Mouse (Mus musculus): ENCODE measurements around the gene Phkb. TPM values are rescaled to one million over a fixed set of nuclear protein-coding genes. Genes with fewer than 3 reads are reported as not detected.

Phkb gene
- total and polyA plus RNA-seq, 2 experiments from 2014 or later, result 43.7 to 44.7 TPM

DNA sequence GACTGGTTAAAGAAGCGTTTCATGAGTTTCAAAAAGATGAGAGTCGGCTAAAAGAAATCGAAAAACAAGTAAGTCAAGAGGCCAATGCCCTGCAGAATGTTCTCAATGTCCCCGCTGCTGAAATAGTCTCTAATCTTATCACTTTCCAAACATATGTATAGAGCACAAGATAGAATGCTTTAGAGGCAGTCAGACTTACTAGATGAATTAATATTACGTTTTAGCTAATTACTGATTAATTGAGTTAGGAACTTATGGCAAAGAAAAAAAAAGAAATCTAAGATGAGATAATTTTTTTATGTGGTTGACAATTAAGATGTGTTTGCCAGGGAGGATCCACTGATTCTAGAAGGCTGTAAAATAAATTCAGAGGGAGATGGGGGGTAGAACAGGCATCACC is 217.9 kb downstream of the Phkb start:
- no peak overlapping the region for H3K4me2 ChIP-seq (ENCODE audit: low read depth, low read length)
- TF ChIP-seq CTCF (IDR thresholded peaks at IDR 0.05; ENCODE audit: low read depth) (no peak), EP300 (IDR thresholded peaks at IDR 0.05; ENCODE audit: low read depth) (no peak)
- no peaks in the 10 kb centered on the region for H3K27me3 ChIP-seq (ENCODE audit: control insufficient read depth, insufficient read depth, low read length)
- peaks cover 42% of the 10 kb centered on the region; the same call in 1 of the 2 replicates for H3K36me3 ChIP-seq (replicated peaks; ENCODE audit: control insufficient read depth, insufficient read depth, low read length)
- no peak overlapping the region for H3K27ac ChIP-seq (ENCODE audit: low read depth)
- 68% methylated on average over 5 of the region's 5 CpGs for WGBS
- H3K4me1 ChIP-seq (ENCODE audit: control insufficient read depth, insufficient read depth), result no peaks in the 10 kb centered on the region
- no peak for ATAC-seq (ENCODE audit: insufficient read depth, low read depth)
- no peak overlapping the region for H3K4me3 ChIP-seq (ENCODE audit: low read depth, low read length)
- no peaks in the 10 kb centered on the region for H3K9me3 ChIP-seq (replicated peaks; ENCODE audit: control insufficient read depth, low read length)
- no peak for DNase-seq (ENCODE audit: low spot score)
- H3K9ac ChIP-seq (replicated peaks; ENCODE audit: low read depth, low read length), result no peak overlapping the region

DNA sequence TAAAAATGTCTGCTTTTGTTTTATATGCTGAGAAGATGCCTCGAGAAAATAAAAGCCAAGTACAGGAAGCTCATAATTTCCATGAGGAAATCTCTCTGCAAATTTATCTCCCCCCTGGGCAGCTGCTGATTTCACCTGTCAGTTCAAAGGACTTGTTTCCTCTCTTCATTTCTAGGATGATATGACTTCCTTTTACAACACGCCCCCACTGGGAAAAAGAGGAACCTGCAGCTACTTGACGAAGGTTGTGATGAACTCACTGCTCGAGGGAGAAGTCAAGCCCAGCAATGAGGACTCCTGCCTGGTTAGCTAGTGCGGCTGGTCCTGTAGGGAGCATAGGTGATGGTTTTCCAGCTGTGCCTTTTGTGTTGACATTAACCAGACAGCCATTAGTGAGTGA is 218.4 kb downstream of the Phkb start:
- no peak for DNase-seq (ENCODE audit: low spot score)
- Histone ChIP-seq H3K9me3 (replicated peaks; ENCODE audit: control insufficient read depth, low read length) (no peaks in the 10 kb centered on the region), H3K36me3 (replicated peaks; ENCODE audit: control insufficient read depth, insufficient read depth, low read length) (peaks cover 42% of the 10 kb centered on the region; the same call in 1 of the 2 replicates), H3K4me3 (ENCODE audit: low read depth, low read length) (no peak overlapping the region), H3K4me1 (ENCODE audit: control insufficient read depth, insufficient read depth) (no peaks in the 10 kb centered on the region), H3K27ac (ENCODE audit: low read depth) (no peak overlapping the region), H3K27me3 (ENCODE audit: control insufficient read depth, insufficient read depth, low read length) (no peaks in the 10 kb centered on the region), H3K9ac (replicated peaks; ENCODE audit: low read depth, low read length) (no peak overlapping the region), H3K4me2 (ENCODE audit: low read depth, low read length) (no peak overlapping the region)
- no peak for ATAC-seq (ENCODE audit: insufficient read depth, low read depth)
- TF ChIP-seq EP300 (IDR thresholded peaks at IDR 0.05; ENCODE audit: low read depth), result no peak
- no peak for TF ChIP-seq CTCF (IDR thresholded peaks at IDR 0.05; ENCODE audit: low read depth)
- WGBS, result 56% methylated on average over 5 of the region's 5 CpGs

GRCm38 (mm10) chr8:86063411-86063810 is 222.7 kb downstream of the Phkb start:
- no peak overlapping the region for H3K4me3 ChIP-seq (ENCODE audit: low read depth, low read length)
- no peaks in the 10 kb centered on the region for H3K4me1 ChIP-seq (ENCODE audit: control insufficient read depth, insufficient read depth)
- no peak for DNase-seq (ENCODE audit: low spot score)
- peaks cover 27% of the 10 kb centered on the region; the same call in 1 of the 2 replicates for H3K36me3 ChIP-seq (replicated peaks; ENCODE audit: control insufficient read depth, insufficient read depth, low read length)
- no peak overlapping the region for H3K27ac ChIP-seq (ENCODE audit: low read depth)
- no peaks in the 10 kb centered on the region for H3K9me3 ChIP-seq (replicated peaks; ENCODE audit: control insufficient read depth, low read length)
- H3K4me2 ChIP-seq (ENCODE audit: low read depth, low read length), result no peak overlapping the region
- no peak for ATAC-seq (ENCODE audit: insufficient read depth, low read depth)
- WGBS, result 90% methylated on average over 2 of the region's 2 CpGs
- no peaks in the 10 kb centered on the region for H3K27me3 ChIP-seq (ENCODE audit: control insufficient read depth, insufficient read depth, low read length)
- no peak overlapping the region for H3K9ac ChIP-seq (replicated peaks; ENCODE audit: low read depth, low read length)
- TF ChIP-seq EP300 (IDR thresholded peaks at IDR 0.05; ENCODE audit: low read depth), result no peak
- TF ChIP-seq CTCF (IDR thresholded peaks at IDR 0.05; ENCODE audit: low read depth), result no peak

DNA sequence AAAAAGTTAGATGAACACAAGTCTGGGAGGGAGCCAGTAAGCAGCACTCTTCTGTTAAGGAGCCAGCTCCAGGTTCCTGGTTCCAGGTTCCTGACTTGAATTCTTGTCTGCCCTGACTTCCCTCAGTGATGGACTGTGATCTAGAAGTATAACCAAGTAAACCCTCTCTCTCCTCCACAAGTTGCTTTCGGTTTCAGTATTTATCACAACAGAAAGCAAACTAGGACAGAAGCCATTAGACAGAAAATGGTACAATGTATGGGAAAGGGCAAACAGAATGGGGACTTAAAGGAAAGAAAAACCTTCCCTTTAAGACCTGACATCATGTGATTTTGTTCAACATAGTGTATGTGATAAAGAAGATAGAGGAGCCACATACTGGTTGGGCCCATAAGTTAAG is 238.7 kb downstream of the Phkb start:
- H3K27ac ChIP-seq (ENCODE audit: low read depth), result no peak overlapping the region
- no peak overlapping the region for H3K9ac ChIP-seq (replicated peaks; ENCODE audit: low read depth, low read length)
- 83% methylated on average over 1 of the region's 1 CpGs for WGBS
- no peaks in the 10 kb centered on the region for H3K9me3 ChIP-seq (replicated peaks; ENCODE audit: control insufficient read depth, low read length)
- no peaks in the 10 kb centered on the region for H3K27me3 ChIP-seq (ENCODE audit: control insufficient read depth, insufficient read depth, low read length)
- H3K4me1 ChIP-seq (ENCODE audit: control insufficient read depth, insufficient read depth), result no peaks in the 10 kb centered on the region; the same call in 1 of the 2 replicates
- no peak overlapping the region for H3K4me3 ChIP-seq (ENCODE audit: low read depth, low read length)
- H3K4me2 ChIP-seq (ENCODE audit: low read depth, low read length), result no peak overlapping the region
- no peaks in the 10 kb centered on the region for H3K36me3 ChIP-seq (replicated peaks; ENCODE audit: control insufficient read depth, insufficient read depth, low read length)
- no peak for DNase-seq (ENCODE audit: low spot score)
- no peak for TF ChIP-seq EP300 (IDR thresholded peaks at IDR 0.05; ENCODE audit: low read depth)
- no peak for TF ChIP-seq CTCF (IDR thresholded peaks at IDR 0.05; ENCODE audit: low read depth)
- ATAC-seq (ENCODE audit: insufficient read depth, low read depth), result no peak

DNA sequence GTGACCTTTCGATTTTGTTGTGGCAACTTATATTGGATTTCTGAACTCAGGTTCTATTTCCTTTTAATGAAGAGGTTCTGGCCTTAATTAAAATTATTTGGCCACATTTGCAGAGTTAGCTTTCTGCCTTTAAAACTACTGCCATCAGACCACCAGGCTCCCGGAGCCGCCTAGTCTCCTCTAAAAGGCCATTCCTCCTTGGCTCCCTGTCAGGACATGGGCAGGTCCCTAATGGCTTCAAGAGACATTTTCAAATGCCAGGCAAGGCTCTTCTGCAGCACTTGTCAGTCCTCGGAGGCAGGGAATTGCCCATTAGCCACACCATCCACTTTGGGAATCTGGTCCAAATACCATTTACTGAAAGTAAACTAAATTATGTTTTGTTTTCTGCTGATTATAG is 242.6 kb downstream of the Phkb start:
- Histone ChIP-seq H3K9me3 (replicated peaks; ENCODE audit: control insufficient read depth, low read length) (no peaks in the 10 kb centered on the region), H3K4me3 (ENCODE audit: low read depth, low read length) (no peak overlapping the region), H3K9ac (replicated peaks; ENCODE audit: low read depth, low read length) (no peak overlapping the region), H3K36me3 (replicated peaks; ENCODE audit: control insufficient read depth, insufficient read depth, low read length) (no peaks in the 10 kb centered on the region), H3K27ac (ENCODE audit: low read depth) (no peak overlapping the region), H3K4me2 (ENCODE audit: low read depth, low read length) (no peak overlapping the region), H3K4me1 (ENCODE audit: control insufficient read depth, insufficient read depth) (no peaks in the 10 kb centered on the region; the same call in 1 of the 2 replicates), H3K27me3 (ENCODE audit: control insufficient read depth, insufficient read depth, low read length) (no peaks in the 10 kb centered on the region)
- ATAC-seq (ENCODE audit: insufficient read depth, low read depth), result no peak
- no peak for TF ChIP-seq CTCF (IDR thresholded peaks at IDR 0.05; ENCODE audit: low read depth)
- no peak for TF ChIP-seq EP300 (IDR thresholded peaks at IDR 0.05; ENCODE audit: low read depth)
- no peak for DNase-seq (ENCODE audit: low spot score)
- WGBS, result 61% methylated on average over 4 of the region's 4 CpGs

DNA sequence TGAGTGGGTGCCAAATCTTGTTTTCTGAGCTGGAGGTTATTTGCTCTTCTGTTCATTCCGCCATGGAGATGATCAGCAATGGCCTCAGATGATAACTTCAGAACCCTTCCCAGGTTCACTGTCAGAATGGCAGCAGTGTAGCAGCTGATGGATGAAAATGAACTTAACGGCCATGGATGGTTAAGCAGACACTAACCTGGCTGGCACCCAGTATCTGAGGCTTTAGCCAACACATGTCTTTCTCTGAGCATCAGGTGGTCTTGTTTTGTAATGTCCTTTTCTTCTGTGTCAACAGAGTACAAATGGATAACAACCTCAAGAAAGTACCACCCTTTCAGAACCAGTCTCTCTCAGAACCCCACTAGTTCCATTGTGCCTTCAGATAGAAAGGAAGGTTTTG is 246.0 kb downstream of the Phkb start:
- TF ChIP-seq EP300 (IDR thresholded peaks at IDR 0.05; ENCODE audit: low read depth) (no peak), CTCF (IDR thresholded peaks at IDR 0.05; ENCODE audit: low read depth) (no peak)
- Histone ChIP-seq H3K36me3 (replicated peaks; ENCODE audit: control insufficient read depth, insufficient read depth, low read length) (no peaks in the 10 kb centered on the region), H3K27ac (ENCODE audit: low read depth) (no peak overlapping the region), H3K9ac (replicated peaks; ENCODE audit: low read depth, low read length) (no peak overlapping the region), H3K4me2 (ENCODE audit: low read depth, low read length) (no peak overlapping the region), H3K9me3 (replicated peaks; ENCODE audit: control insufficient read depth, low read length) (no peaks in the 10 kb centered on the region), H3K27me3 (ENCODE audit: control insufficient read depth, insufficient read depth, low read length) (no peaks in the 10 kb centered on the region), H3K4me3 (ENCODE audit: low read depth, low read length) (no peak overlapping the region), H3K4me1 (ENCODE audit: control insufficient read depth, insufficient read depth) (no peaks in the 10 kb centered on the region)
- 78% methylated on average over 2 of the region's 2 CpGs for WGBS
- ATAC-seq (ENCODE audit: insufficient read depth, low read depth) (no peak), DNase-seq (ENCODE audit: low spot score) (no peak)

Data from heart, postnatal 0 days (tissue).